Mouse (Mus musculus) layer of hippocampus, postnatal 36 days (tissue): ENCODE data around the gene Cdk14. TPM values are rescaled to one million over a fixed set of nuclear protein-coding genes. Genes with fewer than 3 reads are reported as not detected.

Source experiments
- DNase-seq, 2 experiments: peaks; one replicate each; pipeline ENCODE4 v3.0.0; 2022
- total RNA-seq, 2 experiments: library from RNA; stranded (reverse); gene quantifications; 2 replicates each; pipeline ENCODE4 v1.2.3; 2021

Cdk14 gene
- total RNA-seq, 2 experiments from 2014 or later: 254 to 260 TPM

DNA sequence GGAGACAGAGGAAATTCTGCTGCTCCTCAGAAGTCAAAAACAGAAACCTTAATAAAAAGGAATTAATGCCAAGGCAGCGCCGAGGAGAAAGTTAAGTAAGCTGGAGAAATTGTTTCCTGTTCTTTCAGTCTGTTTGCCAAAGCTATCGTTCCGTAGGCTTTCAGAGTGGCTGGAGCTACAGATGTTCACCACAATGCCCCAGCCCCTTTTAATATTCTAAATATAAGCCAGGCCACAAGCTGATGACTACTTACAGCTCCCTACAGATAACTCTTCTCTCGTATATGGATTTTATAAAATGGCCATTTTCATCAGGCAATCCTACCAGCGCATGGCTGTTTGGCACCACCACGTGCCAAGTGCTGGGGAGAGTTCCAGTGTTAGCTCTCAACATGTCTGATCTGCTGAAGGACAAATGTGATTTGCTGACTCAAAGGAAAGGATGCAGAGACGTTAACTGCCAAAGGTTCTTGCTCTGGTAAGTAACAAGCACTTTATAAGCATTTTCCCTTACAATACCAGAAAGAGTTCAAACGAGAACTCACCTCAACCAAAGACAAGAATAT is 106.8 kb downstream of the Cdk14 start:
- no peak for DNase-seq

DNA sequence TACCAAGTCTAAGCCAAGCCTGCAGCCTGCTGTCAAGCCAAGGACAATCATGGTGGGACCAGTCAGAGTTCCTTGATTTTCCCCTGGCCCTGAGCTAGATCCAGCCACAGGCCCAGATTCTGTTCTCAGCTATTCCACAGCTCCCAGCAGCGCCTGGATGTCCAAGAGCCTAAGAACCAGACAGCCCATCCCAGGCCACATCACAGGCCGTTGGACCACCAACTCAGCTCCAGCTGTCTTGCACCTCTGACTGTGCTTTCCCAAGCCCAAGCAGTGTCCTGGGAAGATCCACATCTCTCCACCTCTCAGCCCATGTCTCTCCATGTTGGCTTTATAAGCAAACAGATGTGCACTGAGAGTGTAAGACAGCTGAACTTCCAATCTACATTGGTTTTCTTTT is 114.8 kb downstream of the Cdk14 start:
- no peak for DNase-seq

DNA sequence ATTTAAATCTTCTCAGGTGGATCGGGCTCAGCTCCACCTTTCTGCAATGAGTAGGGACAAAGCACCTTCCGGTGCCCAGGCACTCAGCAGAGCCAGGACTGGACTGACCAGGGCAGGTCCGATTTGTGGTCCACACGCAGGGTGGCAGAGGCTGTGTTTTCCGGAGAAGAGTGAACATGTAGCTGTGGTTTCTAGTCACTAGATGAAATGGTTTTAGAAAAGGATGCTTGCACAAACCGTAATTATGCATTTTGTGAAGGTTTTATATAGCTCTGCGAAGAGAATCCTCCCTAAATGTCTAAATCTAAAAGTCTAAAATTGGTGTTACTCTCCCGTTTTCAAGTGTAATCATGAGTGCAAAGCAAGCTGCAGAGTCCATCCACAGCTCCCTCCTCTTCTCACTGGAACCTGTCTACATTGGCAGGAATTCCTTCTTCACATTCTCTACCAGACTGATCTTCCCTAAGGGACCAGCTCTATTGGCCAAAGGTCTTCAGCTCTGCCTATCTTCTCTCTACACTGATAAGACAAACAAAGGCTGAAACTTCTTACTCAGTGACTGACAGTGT is 116.9 kb downstream of the Cdk14 start:
- no peak for DNase-seq

DNA sequence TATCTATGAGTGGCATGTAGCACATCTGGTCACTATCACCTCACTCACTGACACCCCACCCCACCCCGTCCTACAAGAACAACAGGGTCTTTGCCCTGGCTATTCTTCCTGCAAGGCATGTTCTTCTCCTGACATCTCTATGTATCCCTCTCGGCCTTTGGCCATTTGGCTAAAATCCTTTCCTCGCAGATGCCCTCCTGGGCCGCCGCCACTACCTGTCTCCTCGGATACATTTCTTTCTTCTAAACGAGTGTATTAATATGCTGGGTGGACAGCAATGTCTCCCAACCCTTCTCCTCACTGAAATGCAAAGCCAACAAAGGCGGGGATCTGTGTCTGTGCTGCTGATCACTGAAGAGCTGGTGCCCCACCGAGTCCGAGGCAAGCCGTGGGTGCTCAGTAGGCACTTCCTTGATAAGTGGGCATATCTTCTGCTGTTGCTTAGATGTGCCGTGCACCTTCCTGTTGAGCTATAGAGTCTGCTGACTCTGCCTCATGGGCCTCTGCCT is 118.5 kb downstream of the Cdk14 start:
- no peak for DNase-seq

DNA sequence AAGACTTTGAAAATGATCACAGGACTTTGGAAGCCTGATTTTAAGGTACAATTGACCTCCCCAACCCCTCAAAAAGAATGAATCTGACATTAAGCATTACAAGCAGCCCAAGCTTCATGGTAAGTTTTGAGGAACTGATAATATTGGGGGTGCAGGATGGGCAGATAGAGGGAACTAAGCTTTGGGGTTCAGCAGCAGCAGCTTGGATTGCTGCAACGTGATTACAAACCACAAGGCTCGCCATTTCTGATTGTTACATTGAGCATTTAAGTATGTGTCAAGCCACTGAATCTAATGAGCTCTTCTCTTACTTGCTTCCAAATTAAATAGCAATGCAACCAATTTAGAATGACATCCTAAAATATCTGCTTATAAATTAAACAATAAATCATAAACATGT is 119.1 kb downstream of the Cdk14 start:
- no peak for DNase-seq

DNA sequence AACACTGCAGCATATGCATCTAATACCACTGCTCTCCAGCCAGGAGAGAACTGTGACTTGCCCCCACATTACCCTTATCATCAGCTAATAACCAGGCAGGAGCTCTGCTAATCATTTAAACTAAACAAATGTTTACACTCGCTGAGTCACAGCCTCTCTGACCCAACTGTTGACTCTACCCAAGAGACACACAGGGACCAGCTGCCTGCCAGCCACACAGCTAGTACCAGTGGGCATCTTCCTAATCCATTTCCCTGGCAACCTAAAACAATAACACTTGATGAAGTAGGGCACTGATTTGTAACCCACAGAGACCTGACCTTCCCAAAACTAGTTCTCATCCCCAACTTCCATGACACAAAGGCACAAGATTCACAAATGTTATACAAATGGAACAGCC is 119.8 kb downstream of the Cdk14 start:
- no peak for DNase-seq

DNA sequence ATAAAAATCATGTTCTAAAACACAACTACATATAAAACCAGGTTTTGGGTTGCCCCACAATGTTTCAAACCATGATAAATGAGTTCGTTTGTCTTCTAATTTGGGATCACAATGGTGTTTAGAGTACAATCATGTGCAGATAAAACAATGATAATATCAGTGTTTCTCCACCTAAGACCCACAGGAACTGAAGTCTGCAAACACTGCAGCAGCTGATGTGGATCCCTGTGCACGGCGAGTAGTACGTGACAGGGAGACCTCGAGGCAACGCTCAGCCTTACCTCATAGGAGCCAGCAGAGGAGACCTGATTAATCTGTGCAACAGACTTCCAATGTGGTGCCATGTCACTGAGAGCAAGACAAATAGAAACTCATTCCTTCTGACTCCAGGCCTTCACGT is 122.9 kb downstream of the Cdk14 start:
- no peak for DNase-seq

DNA sequence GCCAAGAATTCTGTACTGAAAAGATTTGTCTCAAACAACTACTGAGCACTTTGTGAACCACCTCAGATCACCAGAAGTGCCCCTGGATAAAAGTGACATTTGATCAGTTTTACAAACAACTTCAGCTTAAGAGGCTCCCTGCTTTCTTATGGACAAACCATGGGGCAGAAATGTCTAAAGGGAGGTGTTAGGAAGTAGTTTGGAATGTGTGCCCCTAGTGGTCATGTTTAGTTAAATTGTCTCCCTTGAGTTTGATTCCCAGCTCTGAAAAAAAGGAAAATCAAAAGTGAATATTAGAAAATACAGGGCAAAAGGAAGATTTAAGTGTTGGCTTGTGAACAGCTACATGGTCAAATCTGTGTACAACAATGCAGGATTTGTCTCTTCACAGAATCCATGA is 123.3 kb downstream of the Cdk14 start:
- DNase-seq: no peak

DNA sequence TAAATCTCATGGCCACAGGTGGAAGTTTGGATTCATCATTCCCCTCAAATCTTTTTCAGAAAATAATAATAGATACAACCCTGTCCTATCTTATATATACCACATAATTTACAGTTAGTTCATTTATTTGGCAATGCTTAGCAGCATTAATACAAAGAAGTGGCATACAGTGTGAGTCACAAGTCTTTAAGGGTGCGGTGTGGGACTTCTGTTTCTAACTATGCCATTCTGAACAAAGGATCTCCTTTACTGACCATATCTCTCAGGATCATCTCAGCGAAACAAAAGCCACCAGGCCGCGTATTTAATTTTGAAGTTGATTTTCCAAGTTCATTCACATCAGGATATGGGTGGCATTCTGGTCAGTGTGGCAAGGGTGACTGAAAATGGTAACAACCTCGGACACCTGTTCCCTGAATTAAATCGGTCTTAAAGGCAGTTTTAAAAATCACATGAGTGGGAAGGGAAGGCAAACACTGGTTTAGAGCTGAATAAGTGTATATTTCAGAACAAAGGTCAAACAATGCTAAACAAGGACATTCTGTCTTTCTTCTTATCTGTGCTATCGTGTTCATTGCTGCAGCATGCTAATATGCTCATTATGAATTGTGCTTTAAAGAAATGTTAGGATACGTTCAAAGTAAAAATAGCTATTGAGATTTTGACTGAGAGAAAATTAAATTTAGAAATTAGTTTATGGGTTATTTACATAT is 127.1 kb downstream of the Cdk14 start:
- no peak for DNase-seq

DNA sequence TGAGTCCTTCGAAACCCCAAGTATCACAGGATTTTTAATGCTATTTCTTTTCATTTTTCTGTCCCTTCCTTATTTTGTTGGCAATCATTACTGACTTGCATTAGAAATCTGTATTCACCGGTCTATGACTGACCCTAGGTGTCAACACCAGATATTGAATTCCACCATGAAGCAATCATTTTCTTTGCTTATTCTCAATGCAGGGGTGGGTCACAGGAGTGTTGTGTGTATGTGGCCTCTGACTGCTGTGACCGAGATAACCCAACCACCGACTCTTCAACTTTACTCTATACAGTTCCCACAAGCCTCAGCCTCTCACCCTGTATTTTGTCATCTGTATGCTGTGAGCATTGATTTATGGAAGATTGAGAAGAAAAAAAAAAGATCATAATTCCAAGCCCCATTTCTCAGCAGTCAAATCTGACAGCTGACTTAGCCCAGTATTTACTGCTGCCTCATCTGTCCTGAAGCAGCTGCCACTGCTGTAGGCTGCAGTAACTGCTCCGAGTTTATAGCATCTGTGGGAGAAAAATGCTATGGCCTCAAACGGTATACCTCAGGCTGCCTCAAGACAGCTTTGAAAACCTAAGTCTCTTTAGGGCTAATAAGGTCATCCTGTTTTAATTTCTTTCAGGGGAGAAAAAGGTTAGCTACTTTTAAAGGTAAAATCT is 128.7 kb downstream of the Cdk14 start:
- DNase-seq: no peak

DNA sequence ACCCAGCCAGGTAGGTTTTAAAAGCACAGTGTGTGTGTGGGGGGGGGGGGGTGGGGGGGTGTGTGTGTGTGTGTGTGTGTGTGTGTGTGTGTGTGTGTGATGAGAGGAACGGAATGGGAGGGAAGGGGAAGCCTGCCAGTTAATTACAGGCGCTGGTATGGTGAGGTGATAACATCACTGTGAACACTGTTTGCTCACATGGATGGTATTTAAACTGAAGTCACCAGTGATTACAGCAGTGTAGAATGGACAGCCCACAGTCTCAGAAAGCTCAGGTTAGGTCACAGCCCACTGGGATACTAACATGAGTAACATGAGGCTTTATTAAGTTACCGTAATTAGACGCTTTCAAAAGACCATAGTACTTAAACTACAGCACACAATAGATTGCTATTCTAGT is 129.4 kb downstream of the Cdk14 start:
- no peak for DNase-seq

DNA sequence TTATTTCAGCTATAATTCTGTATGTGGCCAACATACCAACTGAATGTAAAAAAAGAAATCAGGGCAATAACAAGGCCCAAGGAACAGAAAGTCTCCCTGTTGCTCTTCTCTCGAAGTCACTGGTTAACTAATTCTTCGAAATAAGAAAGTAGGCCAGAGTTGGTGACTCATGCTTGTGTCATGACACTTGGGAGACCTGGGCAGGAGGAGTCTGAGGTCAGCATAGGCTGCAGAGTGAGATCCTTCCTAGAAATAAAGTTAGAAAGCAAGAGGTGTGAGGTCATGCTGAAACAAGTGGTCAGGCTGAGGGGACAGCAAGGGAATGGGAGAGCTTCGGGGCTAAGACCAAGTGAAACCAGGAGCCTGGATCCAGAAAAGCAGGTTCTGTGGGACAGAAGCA is 134.2 kb downstream of the Cdk14 start:
- DNase-seq: no peak

DNA sequence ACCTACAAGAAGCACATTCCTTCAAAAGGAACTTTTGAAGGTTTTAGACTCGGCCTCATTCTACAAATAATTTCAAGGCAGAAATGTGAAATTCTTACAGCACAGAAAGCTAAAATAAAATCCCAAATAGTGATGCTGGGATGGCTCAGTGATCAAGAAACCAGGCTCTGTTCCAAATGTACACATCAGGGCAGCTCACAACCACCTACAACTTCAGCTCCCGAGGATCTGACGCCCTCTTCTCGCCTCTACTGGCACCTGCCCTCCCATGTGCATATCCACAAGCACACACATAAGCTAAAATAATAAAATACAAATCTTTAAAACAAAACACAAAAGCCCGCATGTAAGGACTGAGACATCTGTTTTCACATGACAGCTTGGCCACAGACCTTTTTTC is 135.6 kb downstream of the Cdk14 start:
- no peak for DNase-seq

DNA sequence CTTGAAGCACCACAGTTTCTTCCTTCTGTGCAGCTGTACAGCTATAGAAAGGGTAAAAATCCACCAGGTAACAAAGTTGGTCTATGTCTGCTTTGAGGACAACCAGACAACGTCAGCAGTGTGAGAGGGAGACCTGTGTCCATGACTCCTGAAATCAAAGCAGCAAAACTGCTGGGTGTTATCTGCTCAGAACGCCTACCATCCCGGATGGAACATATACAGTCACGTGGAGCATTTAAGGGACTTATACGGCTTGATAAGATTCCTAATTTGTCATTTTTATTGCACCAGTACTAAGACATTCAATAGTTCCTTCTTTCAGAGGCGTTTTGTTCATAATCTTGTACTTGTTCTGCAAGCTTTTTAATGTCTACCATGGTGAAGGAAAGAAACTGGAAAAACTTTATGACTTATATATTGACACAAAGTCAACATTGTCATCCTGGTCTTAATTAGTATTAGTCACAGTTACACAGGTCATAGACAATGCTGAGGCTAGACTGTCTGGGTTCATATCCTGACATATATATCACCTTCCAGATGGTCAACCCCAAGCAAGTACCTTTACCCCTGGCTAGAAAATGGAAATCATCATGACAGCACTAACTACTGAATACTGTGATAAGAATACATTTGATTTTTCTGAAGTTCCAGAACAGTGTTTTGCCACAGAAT is 136.2 kb downstream of the Cdk14 start:
- no peak for DNase-seq

DNA sequence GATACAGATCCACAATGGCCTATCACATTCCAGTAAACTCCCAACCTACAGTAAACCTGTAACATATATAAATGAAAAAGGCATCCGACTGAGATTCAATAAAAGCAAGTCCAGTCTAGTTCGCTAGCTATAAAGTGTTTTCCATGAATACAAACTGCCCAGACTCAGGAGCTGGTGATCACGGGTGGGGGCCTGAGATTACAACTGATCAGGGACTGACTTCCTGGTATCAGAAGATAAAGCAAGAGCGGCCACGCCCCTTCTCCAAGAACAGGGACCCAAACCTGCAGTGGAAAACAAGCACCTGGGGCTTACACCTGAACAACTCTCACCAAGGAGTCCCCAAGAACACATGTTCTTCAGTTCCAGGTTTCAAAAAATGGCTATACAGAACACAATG is 137.7 kb downstream of the Cdk14 start:
- no peak for DNase-seq

DNA sequence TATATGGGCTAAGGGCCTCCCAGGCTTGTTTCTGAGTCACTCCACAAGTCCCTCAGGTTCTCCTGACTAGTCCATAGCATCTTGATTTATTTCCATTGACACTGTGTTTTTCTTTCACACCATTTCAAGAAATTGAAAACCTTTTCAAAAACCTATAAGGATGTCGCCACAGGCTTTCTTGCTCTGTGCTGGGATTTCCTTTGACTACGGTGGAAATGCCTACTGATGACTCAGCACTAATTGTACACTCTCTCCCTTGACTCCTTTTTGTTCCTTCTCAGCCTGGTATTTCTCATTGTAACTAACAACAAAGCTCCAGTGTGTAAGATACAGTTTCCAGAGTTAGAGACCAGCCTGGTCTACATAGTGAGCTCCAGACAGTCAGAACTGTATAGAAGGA is 144.8 kb downstream of the Cdk14 start:
- no peak for DNase-seq

DNA sequence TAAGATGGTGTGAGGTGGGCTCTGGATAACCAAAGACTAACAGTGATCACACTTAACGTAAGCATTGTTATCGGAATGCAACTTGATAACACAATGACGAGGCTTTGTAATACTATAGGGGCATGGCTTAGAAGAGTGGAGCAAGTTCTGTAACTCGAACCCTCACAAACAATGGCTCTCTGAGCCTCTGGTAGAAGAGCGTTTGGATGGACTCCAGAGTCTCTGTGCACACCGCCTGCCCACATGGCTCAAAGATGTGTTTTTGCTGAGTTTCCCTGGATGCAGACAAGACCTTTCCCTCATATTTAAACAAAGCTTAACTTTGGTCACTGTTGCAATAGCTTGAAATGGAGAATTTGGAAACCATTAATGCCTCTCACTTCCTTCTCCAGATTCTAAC is 145.8 kb downstream of the Cdk14 start:
- no peak for DNase-seq

DNA sequence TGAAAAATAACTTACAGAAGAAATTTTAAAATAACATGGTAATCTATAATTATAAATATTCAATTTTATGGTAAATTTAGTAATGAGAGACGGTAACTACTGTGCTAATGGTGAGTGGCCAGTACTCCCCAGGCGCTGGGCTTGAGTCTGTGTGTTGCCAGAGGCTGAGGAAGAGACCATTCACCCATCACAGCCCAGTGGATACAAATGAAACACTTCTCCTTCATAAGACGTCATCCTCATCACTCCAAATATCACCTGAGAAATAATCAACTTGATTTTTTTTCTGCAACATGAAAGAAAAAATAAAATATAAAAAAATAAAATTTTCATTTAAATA is 153.4 kb downstream of the Cdk14 start:
- DNase-seq: no peak

DNA sequence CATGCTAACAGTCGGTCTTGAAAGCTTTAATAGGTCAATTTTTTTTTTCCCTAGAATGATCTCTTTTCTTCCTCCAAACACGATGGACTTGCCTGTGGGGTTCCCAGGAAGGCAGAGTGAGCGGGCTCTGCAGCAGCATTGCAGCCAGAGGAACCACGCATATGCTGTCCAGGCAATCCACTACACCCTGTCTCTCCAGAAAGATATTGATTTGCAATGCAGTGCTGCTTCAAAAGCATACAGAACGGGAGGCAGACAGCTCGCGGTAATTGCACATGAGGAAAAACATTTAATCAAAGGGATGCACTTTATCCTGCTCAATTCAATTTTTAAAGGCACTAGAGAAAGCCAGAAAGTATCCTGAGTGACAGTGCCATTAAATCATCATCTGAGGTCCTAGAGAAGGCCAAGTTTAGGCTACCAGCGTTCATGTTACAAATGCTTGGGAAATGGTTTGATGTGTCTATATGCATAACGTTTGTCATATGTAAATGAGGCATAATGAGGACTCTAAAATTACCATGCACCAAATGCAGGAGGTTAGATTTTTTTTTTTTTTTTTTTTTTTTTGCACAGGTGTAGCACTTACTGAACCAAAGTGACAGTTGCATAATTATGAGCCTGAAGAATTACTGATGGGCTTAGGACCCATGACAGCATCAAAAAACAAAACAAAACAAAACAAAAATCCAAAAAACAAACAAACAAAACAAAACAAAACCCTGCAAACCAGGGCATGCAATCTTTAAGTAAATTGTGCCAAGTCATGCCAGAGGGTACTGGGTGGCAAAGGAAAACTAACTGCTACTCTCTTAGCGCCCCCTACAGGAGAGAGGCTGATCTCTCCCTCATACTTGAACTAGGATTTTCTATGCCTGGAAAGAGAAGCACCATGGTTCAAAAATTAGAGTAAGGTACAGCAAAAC is 154.0 kb downstream of the Cdk14 start:
- DNase-seq: peak; percentile 44 to 71

DNA sequence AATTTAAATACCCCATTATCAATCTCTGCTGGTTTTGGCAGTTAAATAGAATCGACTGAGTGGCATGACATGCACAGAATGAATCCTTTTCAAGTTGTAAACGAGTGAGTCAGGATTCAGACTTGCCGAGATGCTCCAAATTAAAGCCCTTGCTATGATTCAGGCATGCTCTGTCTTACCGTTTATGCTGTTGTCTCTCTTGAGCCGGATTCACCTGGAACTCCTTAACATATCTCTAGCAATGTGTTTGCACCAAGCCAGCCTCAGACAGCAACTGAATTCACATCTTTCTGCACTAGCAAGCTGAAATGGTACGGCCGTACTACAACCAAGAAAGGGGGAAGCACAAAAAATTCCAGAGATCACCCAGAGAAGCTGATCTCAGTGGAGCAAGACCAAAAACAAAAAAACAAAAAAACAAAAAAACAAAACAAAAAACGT is 154.7 kb downstream of the Cdk14 start:
- DNase-seq: peak; percentile 26 to 45

DNA sequence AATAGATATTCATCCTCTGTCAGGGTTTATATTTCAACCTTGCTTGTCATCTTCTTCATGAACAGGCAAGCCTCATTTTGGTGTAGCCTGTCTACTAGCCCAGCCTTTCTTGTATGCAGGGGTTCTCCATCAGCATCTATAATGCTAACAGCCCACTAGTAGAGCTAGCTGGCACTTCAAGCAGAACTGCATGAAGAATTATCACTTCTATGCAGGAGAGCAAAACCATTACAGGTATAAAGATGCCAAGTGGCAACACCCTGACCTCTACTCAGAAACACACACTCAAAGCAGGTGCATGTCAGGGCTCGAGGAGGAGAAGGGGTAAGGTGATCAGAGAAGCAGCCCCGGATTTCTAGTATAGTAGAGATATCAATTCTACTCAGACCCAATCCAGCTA is 155.4 kb downstream of the Cdk14 start:
- peak; percentile 9 to 23 for DNase-seq

DNA sequence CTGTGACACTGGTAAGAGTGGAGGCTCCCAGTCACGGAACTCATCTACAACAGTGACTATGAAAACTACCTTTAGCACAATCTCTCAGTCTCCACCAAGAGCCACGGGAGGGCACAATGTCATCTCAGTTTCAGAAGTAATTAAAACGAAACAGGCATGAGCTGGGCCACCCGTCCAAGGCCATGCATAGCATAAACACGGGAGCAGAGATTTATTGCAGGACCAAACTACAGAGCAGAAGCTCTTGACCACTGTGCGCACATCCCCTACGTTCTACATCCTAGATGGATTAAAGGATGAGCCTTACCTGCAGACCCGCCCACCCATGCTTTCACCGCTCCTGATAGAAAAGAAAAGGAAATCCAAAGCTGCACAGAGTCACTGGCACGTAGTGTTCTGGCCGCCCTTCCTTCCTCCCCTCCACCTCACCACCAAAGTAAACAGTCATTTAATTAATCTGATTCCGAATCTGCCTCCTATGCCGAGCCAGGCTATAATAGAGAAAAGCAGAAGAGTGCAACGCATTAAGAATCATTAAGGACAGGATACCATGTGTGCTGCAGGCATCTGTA is 158.3 kb downstream of the Cdk14 start:
- peak in 1 of 2 experiments; percentile 9 for DNase-seq
